Mouse (Mus musculus): Measurements from ENCODE around the gene Olfr575.

DNA sequence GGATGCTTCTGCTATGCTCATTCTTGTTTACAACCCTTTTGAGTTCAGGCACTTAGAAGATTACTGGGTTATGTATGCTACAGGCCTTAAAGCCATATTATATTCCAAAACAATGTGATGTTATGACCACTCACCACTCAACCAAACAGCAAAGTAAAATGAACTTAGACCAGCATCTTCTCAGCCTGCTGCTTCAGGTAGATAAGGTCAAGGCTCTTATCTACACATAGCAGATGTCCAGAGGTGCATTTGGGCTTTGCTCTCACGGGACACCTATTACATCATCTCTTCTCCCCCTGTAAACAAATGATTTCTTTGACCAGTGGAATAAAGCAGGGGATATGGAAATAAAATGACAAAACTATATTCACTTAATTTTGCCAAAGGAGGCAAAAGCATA is at the start of gene Olfr575:
- TF ChIP-seq CTCF (IDR thresholded peaks at IDR 0.05; ENCODE audit: low read depth) (no peak), EP300 (IDR thresholded peaks at IDR 0.05; ENCODE audit: low read depth) (peak; percentile 87)
